Mouse (Mus musculus): ENCODE results near the gene Gm36864. TPM values are rescaled to one million over a fixed set of nuclear protein-coding genes. Genes with fewer than 3 reads are reported as not detected.
"Not testable (repeated sequence)": the region's sequence is repeated elsewhere in the genome, so short reads cannot be mapped to it uniquely, and the experiment has no call there.

Gm36864 gene
- polyA plus RNA-seq (2015; fragmentation: Nextera tagmentation; extraction: Ambion mirVana), result 0.09 TPM in 1 of 2 replicates, not detected in the other

DNA sequence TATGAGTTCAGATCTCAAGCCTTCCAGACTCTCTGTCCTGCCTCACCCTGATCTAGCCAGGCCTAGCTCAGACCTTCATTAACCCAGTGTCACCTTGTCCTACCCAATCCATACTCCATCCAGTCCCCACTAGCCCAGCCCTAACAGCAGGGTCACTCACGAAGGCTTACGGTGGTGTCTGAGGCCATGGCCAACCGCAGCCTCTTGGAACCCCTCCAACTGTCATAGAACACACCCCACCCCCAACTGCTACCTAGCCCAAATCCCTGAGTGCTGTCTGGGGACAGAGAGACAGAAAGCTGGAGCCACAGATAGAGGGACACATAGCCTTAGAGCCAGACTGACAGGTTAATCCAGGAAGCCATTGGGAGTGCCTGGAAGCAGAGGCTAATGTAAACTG, at the start of gene Gm36864:
TSS of gene Gm36864 (plus strand) at position 269 of the 400 bp plus-strand sequence.
- WGBS, result 71% methylated on average over 3 of the region's 3 CpGs
- ATAC-seq, result no peak
- Histone ChIP-seq H3K9me3 (ENCODE audit: control insufficient read depth, low read length) (no peaks in the 10 kb centered on the region), H3K4me2 (ENCODE audit: low read depth, low read length) (no peak within 1 kb of the TSS), H3K27me3 (replicated peaks; ENCODE audit: control insufficient read depth, insufficient read depth, low read length) (no peaks in the 10 kb centered on the region), H3K4me3 (ENCODE audit: low read length) (no peak within 1 kb of the TSS), H3K27ac (ENCODE audit: low read length) (no peak within 1 kb of the TSS), H3K36me3 (ENCODE audit: control insufficient read depth, insufficient read depth, low read length) (no peaks in the 10 kb centered on the region), H3K9ac (ENCODE audit: low read depth, low read length) (no peak within 1 kb of the TSS), H3K4me1 (ENCODE audit: control insufficient read depth, insufficient read depth, low read length) (no peaks in the 10 kb centered on the region)

- not testable (repeated sequence) for H3K9me3 ChIP-seq (ENCODE audit: control insufficient read depth, low read length); H3K27me3 ChIP-seq (replicated peaks; ENCODE audit: control insufficient read depth, insufficient read depth, low read length); H3K4me1 ChIP-seq (ENCODE audit: control insufficient read depth, insufficient read depth, low read length); H3K4me3 ChIP-seq (ENCODE audit: low read length); H3K27ac ChIP-seq (ENCODE audit: low read length); H3K9ac ChIP-seq (ENCODE audit: low read depth, low read length); H3K36me3 ChIP-seq (ENCODE audit: control insufficient read depth, insufficient read depth, low read length); H3K4me2 ChIP-seq (ENCODE audit: low read depth, low read length)
- peak; percentile 50; the same call in 1 of the 2 replicates for ATAC-seq
- WGBS, result 54% methylated on average over 8 of the region's 8 CpGs
Measured at GRCm38 (mm10) chr7:44186516-44186915, 49.5 kb upstream of the Gm36864 start.

DNA sequence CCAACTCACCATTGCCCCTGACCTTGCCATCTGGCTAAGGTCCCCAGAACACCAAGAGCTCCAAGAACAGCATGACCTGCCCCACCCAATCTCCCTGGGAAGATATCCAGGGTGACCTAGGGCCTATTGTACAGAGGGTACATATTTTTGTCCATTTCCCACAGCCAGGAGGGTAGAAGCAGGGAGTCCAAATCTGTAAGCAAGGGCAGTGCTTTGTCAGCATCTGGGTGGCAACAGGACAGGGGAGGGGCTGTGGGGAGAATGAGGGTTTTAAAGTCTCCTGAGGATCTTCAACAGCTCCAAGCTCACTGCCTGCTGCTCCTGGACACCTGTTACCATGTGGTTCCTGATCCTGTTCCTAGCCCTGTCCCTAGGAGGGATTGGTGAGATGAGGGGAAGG, 48.0 kb upstream of the Gm36864 start, which contains the start of gene Klk1b24:
TSS of gene Klk1b24 (plus strand) at position 301 of the 400 bp plus-strand sequence.
- not testable (repeated sequence) for ATAC-seq; H3K9me3 ChIP-seq (ENCODE audit: control insufficient read depth, low read length); H3K36me3 ChIP-seq (ENCODE audit: control insufficient read depth, insufficient read depth, low read length)

GRCm38 (mm10) chr7:44193466-44193865, 42.5 kb upstream of the Gm36864 start:
- not testable (repeated sequence) for H3K4me2 ChIP-seq (ENCODE audit: low read depth, low read length); ATAC-seq; H3K4me3 ChIP-seq (ENCODE audit: low read length); H3K27me3 ChIP-seq (replicated peaks; ENCODE audit: control insufficient read depth, insufficient read depth, low read length); H3K9ac ChIP-seq (ENCODE audit: low read depth, low read length); H3K9me3 ChIP-seq (ENCODE audit: control insufficient read depth, low read length); H3K27ac ChIP-seq (ENCODE audit: low read length); H3K4me1 ChIP-seq (ENCODE audit: control insufficient read depth, insufficient read depth, low read length); H3K36me3 ChIP-seq (ENCODE audit: control insufficient read depth, insufficient read depth, low read length)
- WGBS, result 62% methylated on average over 1 of the region's 1 CpGs

More for the DNA sequence above, 48.0 kb upstream of the Gm36864 start, which contains the start of gene Klk1b24:
- H3K4me1 ChIP-seq (ENCODE audit: control insufficient read depth, insufficient read depth, low read length); H3K9ac ChIP-seq (ENCODE audit: low read depth, low read length); H3K27me3 ChIP-seq (replicated peaks; ENCODE audit: control insufficient read depth, insufficient read depth, low read length); H3K4me3 ChIP-seq (ENCODE audit: low read length); H3K27ac ChIP-seq (ENCODE audit: low read length); H3K4me2 ChIP-seq (ENCODE audit: low read depth, low read length): not testable (repeated sequence)

DNA sequence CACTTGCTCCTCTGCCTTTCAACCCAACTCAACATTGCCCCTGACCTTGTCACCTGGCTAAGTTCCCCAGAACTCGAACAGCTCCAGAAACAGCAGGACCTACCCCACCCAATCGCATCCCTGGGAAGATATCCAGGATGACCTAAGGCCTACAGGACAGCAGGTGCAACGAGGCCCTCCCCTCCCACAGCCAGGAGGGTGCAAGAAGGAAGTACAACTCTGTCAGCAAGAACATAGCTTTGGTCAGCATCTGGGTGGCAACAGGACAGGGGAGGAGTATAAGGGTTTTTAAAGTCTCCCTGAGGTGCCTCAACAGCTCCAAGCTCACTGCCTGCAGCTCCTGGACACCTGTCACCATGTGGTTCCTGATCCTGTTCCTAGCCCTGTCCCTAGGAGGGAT, 38.1 kb upstream of the Gm36864 start, which contains the start of gene Klk1b3:
TSS of gene Klk1b3 (plus strand) at position 301 of the 400 bp plus-strand sequence.
- Histone ChIP-seq H3K4me1 (ENCODE audit: control insufficient read depth, insufficient read depth, low read length) (no peaks in the 10 kb centered on the region), H3K9me3 (ENCODE audit: control insufficient read depth, low read length) (no peaks in the 10 kb centered on the region), H3K27me3 (replicated peaks; ENCODE audit: control insufficient read depth, insufficient read depth, low read length) (no peaks in the 10 kb centered on the region), H3K4me3 (ENCODE audit: low read length) (no peak within 1 kb of the TSS), H3K4me2 (ENCODE audit: low read depth, low read length) (no peak within 1 kb of the TSS), H3K9ac (ENCODE audit: low read depth, low read length) (no peak within 1 kb of the TSS), H3K27ac (ENCODE audit: low read length) (no peak within 1 kb of the TSS), H3K36me3 (ENCODE audit: control insufficient read depth, insufficient read depth, low read length) (no peaks in the 10 kb centered on the region)
- ATAC-seq, result no peak
- 59% methylated on average over 3 of the region's 3 CpGs for WGBS

DNA sequence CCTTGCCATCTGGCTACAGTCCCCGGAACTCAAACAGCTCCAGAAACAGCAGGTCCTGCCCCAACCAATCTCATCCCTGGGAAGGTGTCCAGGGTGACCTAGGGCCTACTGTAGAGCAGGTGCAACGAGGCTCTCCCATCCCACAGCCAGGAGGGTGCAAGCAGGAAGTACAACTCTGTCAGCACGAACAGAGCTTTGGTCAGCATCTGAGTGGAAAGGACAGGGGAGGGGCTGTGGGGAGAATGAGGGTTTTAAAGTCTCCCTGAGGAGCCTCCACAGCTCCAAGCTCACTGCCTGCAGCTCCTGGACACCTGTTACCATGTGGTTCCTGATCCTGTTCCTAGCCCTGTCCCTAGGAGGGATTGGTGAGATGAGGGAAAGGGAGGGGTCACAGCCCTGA, 28.8 kb upstream of the Gm36864 start, which contains the start of gene Klk1b4:
TSS of gene Klk1b4 (plus strand) at position 301 of the 400 bp plus-strand sequence.
- H3K9me3 ChIP-seq (ENCODE audit: control insufficient read depth, low read length); ATAC-seq; H3K36me3 ChIP-seq (ENCODE audit: control insufficient read depth, insufficient read depth, low read length); H3K4me2 ChIP-seq (ENCODE audit: low read depth, low read length); H3K4me1 ChIP-seq (ENCODE audit: control insufficient read depth, insufficient read depth, low read length); H3K9ac ChIP-seq (ENCODE audit: low read depth, low read length); H3K27ac ChIP-seq (ENCODE audit: low read length); H3K4me3 ChIP-seq (ENCODE audit: low read length); H3K27me3 ChIP-seq (replicated peaks; ENCODE audit: control insufficient read depth, insufficient read depth, low read length): not testable (repeated sequence)
- 50% methylated on average over 3 of the region's 3 CpGs for WGBS

- ATAC-seq, result no peak
- H3K4me3 ChIP-seq (ENCODE audit: low read length), result no peak overlapping the region
- no peak overlapping the region for H3K9ac ChIP-seq (ENCODE audit: low read depth, low read length)
- 80% methylated on average over 3 of the region's 3 CpGs for WGBS
- H3K36me3 ChIP-seq (ENCODE audit: control insufficient read depth, insufficient read depth, low read length), result no peaks in the 10 kb centered on the region
- no peaks in the 10 kb centered on the region for H3K9me3 ChIP-seq (ENCODE audit: control insufficient read depth, low read length)
- no peaks in the 10 kb centered on the region for H3K27me3 ChIP-seq (replicated peaks; ENCODE audit: control insufficient read depth, insufficient read depth, low read length)
- H3K27ac ChIP-seq (ENCODE audit: low read length), result no peak overlapping the region
- no peak overlapping the region for H3K4me2 ChIP-seq (ENCODE audit: low read depth, low read length)
- H3K4me1 ChIP-seq (ENCODE audit: control insufficient read depth, insufficient read depth, low read length), result no peaks in the 10 kb centered on the region
Measured at GRCm38 (mm10) chr7:44208307-44208706, 27.7 kb upstream of the Gm36864 start.

DNA sequence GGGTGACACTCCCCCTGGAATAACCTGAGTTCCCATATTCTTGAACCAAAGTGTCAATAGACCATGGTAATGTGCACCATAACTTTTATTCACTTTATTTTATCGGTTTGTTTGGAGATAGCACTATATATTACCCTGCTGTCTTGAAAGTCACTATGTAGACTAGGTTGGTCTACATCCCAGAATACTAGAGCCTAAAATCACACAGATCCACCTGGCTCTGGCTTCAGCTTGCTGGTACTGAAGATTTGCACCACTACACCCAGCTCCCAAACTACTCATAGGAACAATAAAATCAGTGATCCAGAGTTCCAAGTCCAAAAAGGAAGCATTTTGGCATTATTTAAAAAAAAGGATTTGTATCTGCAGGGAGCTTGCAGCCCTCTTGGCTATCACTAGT, 20.3 kb upstream of the Gm36864 start, which contains the start of gene Klk1b5:
TSS of gene Klk1b5 (plus strand) at position 301 of the 400 bp plus-strand sequence.
- no peaks in the 10 kb centered on the region for H3K9me3 ChIP-seq (ENCODE audit: control insufficient read depth, low read length)
- no peak within 1 kb of the TSS for H3K4me3 ChIP-seq (ENCODE audit: low read length)
- no peak within 1 kb of the TSS for H3K9ac ChIP-seq (ENCODE audit: low read depth, low read length)
- no peak within 1 kb of the TSS for H3K27ac ChIP-seq (ENCODE audit: low read length)
- 84% methylated on average over 1 of the region's 1 CpGs for WGBS
- H3K4me2 ChIP-seq (ENCODE audit: low read depth, low read length), result no peak within 1 kb of the TSS
- no peaks in the 10 kb centered on the region for H3K36me3 ChIP-seq (ENCODE audit: control insufficient read depth, insufficient read depth, low read length)
- no peaks in the 10 kb centered on the region for H3K27me3 ChIP-seq (replicated peaks; ENCODE audit: control insufficient read depth, insufficient read depth, low read length)
- no peaks in the 10 kb centered on the region for H3K4me1 ChIP-seq (ENCODE audit: control insufficient read depth, insufficient read depth, low read length)
- ATAC-seq, result no peak

- not testable (repeated sequence) for H3K9ac ChIP-seq (ENCODE audit: low read depth, low read length); H3K36me3 ChIP-seq (ENCODE audit: control insufficient read depth, insufficient read depth, low read length); H3K4me2 ChIP-seq (ENCODE audit: low read depth, low read length); H3K4me1 ChIP-seq (ENCODE audit: control insufficient read depth, insufficient read depth, low read length); H3K27ac ChIP-seq (ENCODE audit: low read length); H3K4me3 ChIP-seq (ENCODE audit: low read length); H3K27me3 ChIP-seq (replicated peaks; ENCODE audit: control insufficient read depth, insufficient read depth, low read length); H3K9me3 ChIP-seq (ENCODE audit: control insufficient read depth, low read length)
- peak; percentile 82 for ATAC-seq
- whole genome bisulfite sequencing, result 59% methylated on average over 8 of the region's 10 CpGs
Measured at GRCm38 (mm10) chr7:44221601-44222000, 14.4 kb upstream of the Gm36864 start.

DNA sequence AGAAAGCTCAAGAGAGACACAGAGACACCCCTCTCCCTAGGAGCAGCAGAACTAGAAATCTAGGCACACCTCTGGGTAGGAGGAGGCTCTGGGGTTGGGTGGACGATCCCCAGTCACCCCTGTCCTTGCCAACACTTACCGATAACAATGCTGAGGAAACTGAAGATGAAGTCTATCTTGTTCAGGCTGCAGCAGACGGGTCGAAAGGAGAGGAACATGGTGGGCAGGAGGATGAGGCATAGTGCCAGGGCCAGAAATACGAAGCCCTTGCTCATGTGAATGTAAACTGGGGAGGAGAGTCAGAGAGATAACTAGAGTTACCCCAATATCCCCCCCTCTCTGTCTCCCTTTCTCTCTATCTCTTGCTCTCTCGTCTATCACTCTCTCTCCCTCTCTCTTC, 13.6 kb upstream of the Gm36864 start:
- H3K9ac ChIP-seq (ENCODE audit: low read depth, low read length); H3K4me1 ChIP-seq (ENCODE audit: control insufficient read depth, insufficient read depth, low read length); H3K27ac ChIP-seq (ENCODE audit: low read length); H3K4me3 ChIP-seq (ENCODE audit: low read length); H3K27me3 ChIP-seq (replicated peaks; ENCODE audit: control insufficient read depth, insufficient read depth, low read length); H3K4me2 ChIP-seq (ENCODE audit: low read depth, low read length); H3K36me3 ChIP-seq (ENCODE audit: control insufficient read depth, insufficient read depth, low read length); ATAC-seq; H3K9me3 ChIP-seq (ENCODE audit: control insufficient read depth, low read length): not testable (repeated sequence)
- 81% methylated on average over 6 of the region's 6 CpGs for WGBS
